Comparison of ENCODE assay signal across 27 mouse cellular contexts in the genomic region with DNA sequence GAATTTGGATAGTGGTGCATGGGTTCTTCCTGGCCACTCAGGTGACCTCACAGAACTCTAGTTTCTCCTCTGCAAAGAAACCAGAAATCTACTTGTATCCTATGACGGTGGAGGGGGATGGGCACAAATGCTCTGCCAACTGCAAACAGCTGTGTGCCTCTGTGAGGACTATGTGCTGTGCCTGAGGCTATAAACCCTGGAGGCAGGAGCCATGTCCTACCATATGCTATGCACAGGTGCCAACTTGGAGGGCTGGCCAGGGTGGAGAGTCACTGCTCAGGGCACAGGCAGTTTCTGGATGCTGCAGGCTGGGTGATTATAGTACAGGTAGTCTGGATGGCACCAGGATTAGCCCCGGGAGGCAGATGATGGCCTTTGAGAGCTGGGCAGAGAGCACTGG. TPM values are rescaled to one million over a fixed set of nuclear protein-coding genes. Genes with fewer than 3 reads are reported as not detected.
DNase-seq lines count a peak whose midpoint lies in the region; ATAC-seq and TF ChIP-seq lines count a peak whose summit lies in the region.
"Had no signal": no experiment of that assay in that cellular context is flagged by ENCODE, and none has a peak within 500 bp of the region (broad histone marks: within the 10 kb centered on the region; RNA-seq: fewer than 3 reads in every experiment).

No protein-coding gene starts in this region.

- no peaks in the 10 kb centered on the region for H3K4me1 ChIP-seq in forebrain, embryonic 15.5 days
- H3K4me1 ChIP-seq in forebrain, embryonic 10.5 days = peaks cover 7% of the 10 kb centered on the region
- H3K4me1 ChIP-seq in hindbrain, embryonic 15.5 days (replicated peaks) = peaks cover 11% of the 10 kb centered on the region; the same call in 1 of the 2 replicates
- H3K4me1 ChIP-seq in hindbrain, embryonic 12.5 days = peaks cover 9% of the 10 kb centered on the region; the same call in 1 of the 2 replicates
- H3K4me1 ChIP-seq in thymus, adult 2 months (replicated peaks; ENCODE audit: control insufficient read depth, insufficient read depth, low read length) = no peaks in the 10 kb centered on the region
- H3K4me1 ChIP-seq: liver, embryonic 15.5 days had no signal

- 0 out of 2 replicates have a peak, but pooled peaks have one; percentile 35 for ATAC-seq in forebrain, embryonic 15.5 days (replicated peaks)
- peak; percentile 65 for ATAC-seq in hindbrain, embryonic 15.5 days (ENCODE audit: low FRiP score, low read depth)
- ATAC-seq in hindbrain, embryonic 12.5 days (ENCODE audit: low FRiP score) = no peak
- ATAC-seq: CD4-positive, CD25-positive, alpha-beta regulatory T cell, adult 4 months; forebrain, postnatal 0 days; intestine, postnatal 0 days; midbrain, embryonic 16.5 days had no signal

- no peak overlapping the region for H3K27ac ChIP-seq in forebrain, embryonic 15.5 days (replicated peaks)
- H3K27ac ChIP-seq in forebrain, embryonic 10.5 days = no peak overlapping the region
- H3K27ac ChIP-seq in hindbrain, embryonic 15.5 days (replicated peaks) = no peak overlapping the region
- no peak overlapping the region for H3K27ac ChIP-seq in hindbrain, embryonic 12.5 days
- H3K27ac ChIP-seq in thymus, adult 2 months (ENCODE audit: control insufficient read depth, insufficient read depth, low read length) = no peak overlapping the region
- H3K27ac ChIP-seq: liver, embryonic 15.5 days; neural tube, embryonic 12.5 days had no signal

- 69% methylated on average over 2 of the region's 2 CpGs for WGBS in forebrain, embryonic 15.5 days
- WGBS in forebrain, embryonic 10.5 days = 78% methylated on average over 2 of the region's 2 CpGs
- 71% methylated on average over 2 of the region's 2 CpGs for WGBS in hindbrain, embryonic 15.5 days
- WGBS in hindbrain, embryonic 12.5 days = 69% methylated on average over 2 of the region's 2 CpGs
- 82% methylated on average over 2 of the region's 2 CpGs for WGBS in thymus, adult 2 months

- no peak for DNase-seq in forebrain, embryonic 10.5 days (ENCODE audit: extremely low spot score, low spot score)
- peak; percentile 26 for DNase-seq in brain, adult 2 months (ENCODE audit: low read depth, low spot score)
- peak; percentile 39 for DNase-seq in testis, postnatal 10 days (ENCODE audit: low spot score)
- DNase-seq in thymus, adult 2 months = no peak
- DNase-seq: adrenal gland, postnatal 14 days; cerebellum, adult 18-20 months; forebrain, postnatal 0 days; gastrocnemius, postnatal 25 days; heart, postnatal 36 days; kidney, postnatal 10 days; layer of hippocampus, adult 9-11 months; lung, embryonic 14.5 days; lung, postnatal 14 days; right cerebral cortex, postnatal 4 days; thymus, postnatal 25 days had no signal

- no peaks in the 10 kb centered on the region for H3K36me3 ChIP-seq in forebrain, embryonic 15.5 days
- H3K36me3 ChIP-seq in forebrain, embryonic 10.5 days (replicated peaks) = no peaks in the 10 kb centered on the region
- H3K36me3 ChIP-seq in hindbrain, embryonic 15.5 days = no peaks in the 10 kb centered on the region
- H3K36me3 ChIP-seq in hindbrain, embryonic 12.5 days = no peaks in the 10 kb centered on the region
- H3K36me3 ChIP-seq in thymus, adult 2 months (ENCODE audit: control insufficient read depth, insufficient read depth, low read length) = no peaks in the 10 kb centered on the region
- H3K36me3 ChIP-seq: liver, embryonic 15.5 days; neural tube, embryonic 12.5 days had no signal

- no peak overlapping the region for H3K4me2 ChIP-seq in forebrain, embryonic 15.5 days (replicated peaks)
- no peak overlapping the region for H3K4me2 ChIP-seq in hindbrain, embryonic 15.5 days
- no peak overlapping the region for H3K4me2 ChIP-seq in hindbrain, embryonic 12.5 days (replicated peaks)
- H3K4me2 ChIP-seq: heart, embryonic 11.5 days; liver, embryonic 15.5 days; lung, embryonic 14.5 days; neural tube, embryonic 12.5 days had no signal

- no peak overlapping the region for H3K9ac ChIP-seq in forebrain, embryonic 15.5 days (replicated peaks)
- H3K9ac ChIP-seq in hindbrain, embryonic 15.5 days = no peak overlapping the region
- no peak overlapping the region for H3K9ac ChIP-seq in hindbrain, embryonic 12.5 days
- H3K9ac ChIP-seq: forebrain, postnatal 0 days; liver, embryonic 15.5 days; lung, embryonic 14.5 days; neural tube, embryonic 12.5 days had no signal

- H3K4me3 ChIP-seq in forebrain, embryonic 15.5 days = no peak overlapping the region
- H3K4me3 ChIP-seq in forebrain, embryonic 10.5 days = no peak overlapping the region
- H3K4me3 ChIP-seq in hindbrain, embryonic 15.5 days = no peak overlapping the region
- H3K4me3 ChIP-seq in hindbrain, embryonic 12.5 days = no peak overlapping the region
- H3K4me3 ChIP-seq in thymus, adult 2 months (ENCODE audit: control insufficient read depth, insufficient read depth, low read length) = no peak overlapping the region
- H3K4me3 ChIP-seq: erythroblast, embryonic 14.5 days; liver, embryonic 15.5 days; neural tube, embryonic 12.5 days had no signal

- no peak for TF ChIP-seq POLR2A in thymus, adult 2 months (IDR thresholded peaks at IDR 0.05; ENCODE audit: control insufficient read depth, extremely low read depth, insufficient read depth, low read length, poor library complexity)

- no peaks in the 10 kb centered on the region for H3K9me3 ChIP-seq in forebrain, embryonic 15.5 days
- no peaks in the 10 kb centered on the region for H3K9me3 ChIP-seq in forebrain, embryonic 10.5 days
- H3K9me3 ChIP-seq in hindbrain, embryonic 15.5 days = no peaks in the 10 kb centered on the region
- H3K9me3 ChIP-seq in hindbrain, embryonic 12.5 days (replicated peaks) = no peaks in the 10 kb centered on the region
- H3K9me3 ChIP-seq: liver, embryonic 15.5 days; neural tube, embryonic 12.5 days had no signal

- TF ChIP-seq CTCF in thymus, adult 2 months (IDR thresholded peaks at IDR 0.05; ENCODE audit: borderline replicate concordance, control insufficient read depth, extremely low read depth, insufficient read depth, low read length, poor library complexity) = no peak

- no peaks in the 10 kb centered on the region for H3K27me3 ChIP-seq in forebrain, embryonic 15.5 days
- H3K27me3 ChIP-seq in forebrain, embryonic 10.5 days (ENCODE audit: poor library complexity, severe bottlenecking) = peaks cover 34% of the 10 kb centered on the region
- no peaks in the 10 kb centered on the region for H3K27me3 ChIP-seq in hindbrain, embryonic 15.5 days
- 0 out of 2 replicates have a peak, but pooled peaks cover 5% of the 10 kb centered on the region for H3K27me3 ChIP-seq in hindbrain, embryonic 12.5 days
- no peaks in the 10 kb centered on the region for H3K27me3 ChIP-seq in thymus, adult 2 months (ENCODE audit: control insufficient read depth, insufficient read depth, low read length)
- H3K27me3 ChIP-seq: liver, embryonic 15.5 days; neural tube, embryonic 12.5 days had no signal

RNA-seq across cellular contexts. Expression of a gene that starts 46.4 kb away (rescaled TPM):
- polyA plus RNA-seq in forebrain, embryonic 15.5 days (2015; fragmentation: Nextera tagmentation; extraction: Ambion mirVana) = 4.8 and 5.1 TPM in 2 replicates
- polyA plus RNA-seq in forebrain, embryonic 10.5 days (2016; fragmentation: Nextera tagmentation; extraction: Ambion mirVana) = 0.09 and 0.20 TPM in 2 replicates
- polyA plus RNA-seq in hindbrain, embryonic 15.5 days (2015; fragmentation: Nextera tagmentation; extraction: Ambion mirVana) = 13.5 and 15.4 TPM in 2 replicates
- 6.0 and 6.6 TPM in 2 replicates for polyA plus RNA-seq in hindbrain, embryonic 12.5 days (2016; fragmentation: Nextera tagmentation; extraction: Ambion mirVana)
- polyA plus RNA-seq in thymus, adult 2 months (2012; rRNA removed) = 0.09 and 0.19 TPM in 2 replicates
- polyA plus RNA-seq: CD4-positive, CD25-positive, alpha-beta regulatory T cell, adult 4 months; erythroblast, embryonic 14.5 days; heart, embryonic 16.5 days; liver, adult 2 months; liver, embryonic 15.5 days; lung, embryonic 14.5 days had no signal

Comparison
In these comparisons a context has a peak if more than half of its experiments do, and no peak if none do; other contexts are left out.
1. DNase-seq: peak in brain, adult 2 months (single experiment) and testis, postnatal 10 days (single experiment); none in forebrain, embryonic 10.5 days (single experiment) and thymus, adult 2 months (single experiment).